Mouse (Mus musculus) CD4-positive, CD25-positive, alpha-beta regulatory T cell, adult 2 months (primary cell): Measurements from ENCODE around the gene Cntn5.
A peak's percentile ranks its signal among the peaks of the same experiment; 100 is the strongest.

Experiments used
- DNase-seq: peaks from one replicate; pipeline ENCODE4 v3.0.0-alpha.2; 2012; ENCODE audit warnings: low read depth, low spot score

Cntn5 gene

GRCm38 (mm10) chr9:10904616-10905363, at the start of gene Cntn5:
TSS of gene Cntn5 (minus strand) at chr9:10904775.
- no peak for DNase-seq

GRCm38 (mm10) chr9:10950470-10950869, 45.9 kb upstream of the Cntn5 start:
- DNase-seq: no peak

GRCm38 (mm10) chr9:10909573-10909972, 5.0 kb upstream of the Cntn5 start:
- peak; percentile 73 for DNase-seq

GRCm38 (mm10) chr9:10905696-10906095, 1.1 kb upstream of the Cntn5 start:
- DNase-seq: no peak

- no peak for DNase-seq
These were observed 24.8 kb downstream of the Cntn5 start for GRCm38 (mm10) chr9:10879758-10880157.

- no peak for DNase-seq
These were observed 30.7 kb downstream of the Cntn5 start for GRCm38 (mm10) chr9:10873881-10874280.

- no peak for DNase-seq
These were observed 48.2 kb downstream of the Cntn5 start for GRCm38 (mm10) chr9:10856204-10856892.

GRCm38 (mm10) chr9:10816711-10817110, 87.9 kb downstream of the Cntn5 start:
- no peak for DNase-seq

GRCm38 (mm10) chr9:10797158-10797557, 107.4 kb downstream of the Cntn5 start:
- no peak for DNase-seq

GRCm38 (mm10) chr9:10795102-10795501, 109.5 kb downstream of the Cntn5 start:
- no peak for DNase-seq

GRCm38 (mm10) chr9:10731878-10732277, 172.7 kb downstream of the Cntn5 start:
- DNase-seq: no peak

GRCm38 (mm10) chr9:10724191-10724590, 180.4 kb downstream of the Cntn5 start:
- no peak for DNase-seq

GRCm38 (mm10) chr9:10722121-10722520, 182.5 kb downstream of the Cntn5 start:
- DNase-seq: no peak

- no peak for DNase-seq
These were observed 185.6 kb downstream of the Cntn5 start for GRCm38 (mm10) chr9:10718986-10719385.

- no peak for DNase-seq
These were observed 190.9 kb downstream of the Cntn5 start for GRCm38 (mm10) chr9:10713641-10714040.

GRCm38 (mm10) chr9:10681646-10682045, 222.9 kb downstream of the Cntn5 start:
- DNase-seq: no peak

- DNase-seq: no peak
These were observed 223.4 kb downstream of the Cntn5 start for GRCm38 (mm10) chr9:10681181-10681580.

GRCm38 (mm10) chr9:10668676-10669075, 235.9 kb downstream of the Cntn5 start:
- no peak for DNase-seq

- DNase-seq: no peak
These were observed 237.1 kb downstream of the Cntn5 start for GRCm38 (mm10) chr9:10667438-10667837.

- no peak for DNase-seq
These were observed 238.8 kb downstream of the Cntn5 start for GRCm38 (mm10) chr9:10665756-10666155.

GRCm38 (mm10) chr9:10663101-10663500, 241.5 kb downstream of the Cntn5 start:
- DNase-seq: no peak

GRCm38 (mm10) chr9:10659478-10659877, 245.1 kb downstream of the Cntn5 start:
- DNase-seq: no peak

GRCm38 (mm10) chr9:10658086-10658485, 246.5 kb downstream of the Cntn5 start:
- no peak for DNase-seq
